Mouse (Mus musculus): ENCODE measurements at regions not wholly inside any gene's neighbourhood (a gene's known extent, or its start where the extent isn't known, plus 50 kb on each side); places are given as distances from the start of the nearest gene placed in this dataset.
"Not testable (repeated sequence)": the region's sequence is repeated elsewhere in the genome, so short reads cannot be mapped to it uniquely, and the experiment has no call there.

DNA sequence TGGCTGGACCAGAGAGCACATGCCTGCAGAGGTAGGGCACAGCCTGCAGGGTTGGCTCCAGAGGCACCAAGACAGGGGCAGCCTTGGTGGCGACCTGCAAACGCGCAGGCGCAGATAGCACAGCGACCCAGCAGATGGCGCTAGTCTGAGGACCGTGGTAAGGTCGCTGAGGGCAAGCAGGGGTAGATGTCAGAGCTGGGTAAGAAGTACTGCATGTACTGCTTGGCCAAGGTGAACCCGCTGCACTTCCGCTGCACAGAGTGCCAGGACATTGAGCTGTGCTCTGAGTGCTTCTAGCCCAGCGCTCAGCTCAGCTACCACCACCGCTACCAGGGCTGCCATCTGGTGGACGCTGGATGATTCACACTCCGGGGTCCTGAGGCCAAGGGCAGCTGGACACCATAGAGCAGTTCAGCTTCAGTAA, 68.3 kb downstream of the Hsp90b1 start:
- peak; percentile 94 for DNase-seq (ENCODE audit: low read depth, low spot score)

DNA sequence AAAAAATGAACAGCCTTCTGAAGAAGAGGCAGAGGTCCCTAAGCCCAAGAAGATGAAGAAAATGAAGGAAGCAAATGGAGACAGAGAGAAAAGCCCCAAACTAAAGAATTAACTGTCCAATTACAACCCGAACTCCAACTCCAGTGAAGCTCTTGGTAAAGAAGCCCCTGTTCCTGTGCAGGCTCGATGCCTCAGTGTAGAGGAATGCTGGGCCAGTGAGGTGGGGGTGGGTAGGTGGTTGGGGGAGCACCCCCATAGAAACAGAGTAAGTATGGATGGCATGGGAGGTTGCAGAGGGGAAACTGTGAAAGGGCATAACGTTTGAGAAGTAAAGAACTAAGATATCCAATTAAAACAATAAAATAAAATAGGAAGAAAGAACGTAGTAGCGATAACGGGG, 68.8 kb downstream of the Hsp90b1 start:
- not testable (repeated sequence) for DNase-seq (ENCODE audit: low read depth, low spot score)

DNA sequence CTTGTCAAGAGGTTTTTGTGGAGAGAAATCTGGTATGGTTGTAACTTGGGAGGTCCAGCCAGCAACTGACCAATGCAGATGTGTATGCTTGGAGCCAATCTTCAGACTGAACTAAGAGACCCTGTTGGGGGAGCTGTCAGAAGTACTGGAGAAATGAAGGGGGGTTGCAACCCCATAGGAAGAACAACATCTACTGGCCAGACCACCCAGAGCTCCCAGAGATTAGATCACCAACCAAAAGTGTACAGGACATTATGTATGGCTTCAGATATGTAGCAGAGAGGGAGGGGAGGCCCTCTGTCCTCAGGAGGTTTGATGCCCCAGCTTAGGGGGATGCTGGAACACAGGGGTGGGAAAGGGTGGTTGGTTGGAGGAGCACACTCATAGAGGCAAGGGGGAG, 78.6 kb downstream of the Hsp90b1 start:
- not testable (repeated sequence) for DNase-seq (ENCODE audit: low read depth, low spot score)

DNA sequence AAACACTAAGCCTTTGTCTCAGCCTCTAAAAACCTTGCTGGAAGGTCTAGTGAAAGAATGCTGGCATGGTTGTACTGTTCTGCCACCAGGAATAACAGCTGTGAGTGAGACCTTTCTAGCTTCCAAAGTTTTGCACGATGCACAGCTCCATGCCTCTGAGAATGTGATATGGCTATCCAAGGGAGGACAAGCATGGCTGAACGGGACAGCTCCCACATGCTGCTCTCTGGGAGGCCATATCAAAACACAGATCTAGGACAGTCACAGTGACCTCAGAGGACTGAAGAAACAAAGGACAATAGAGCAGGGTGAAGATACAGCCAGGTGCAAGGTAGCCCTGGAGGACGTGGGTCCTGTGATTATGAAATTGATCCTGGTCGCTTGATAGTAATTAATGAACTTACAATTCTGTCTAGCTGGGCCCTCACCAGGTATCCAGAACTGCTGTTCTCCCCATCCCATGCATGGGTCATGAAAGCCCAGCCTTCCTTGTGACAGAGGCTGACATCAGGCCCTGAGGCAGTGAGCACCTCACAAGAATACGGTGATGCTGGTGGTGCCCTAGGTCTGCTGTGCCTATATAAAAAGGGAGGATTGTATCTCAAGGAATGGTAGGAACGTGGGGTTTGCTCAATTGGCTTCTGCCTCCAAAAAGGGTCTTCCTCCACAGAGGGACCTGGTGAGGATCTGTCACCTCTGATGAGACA, 87.2 kb downstream of the Hsp90b1 start:
- not testable (repeated sequence) for DNase-seq (ENCODE audit: low read depth, low spot score)

DNA sequence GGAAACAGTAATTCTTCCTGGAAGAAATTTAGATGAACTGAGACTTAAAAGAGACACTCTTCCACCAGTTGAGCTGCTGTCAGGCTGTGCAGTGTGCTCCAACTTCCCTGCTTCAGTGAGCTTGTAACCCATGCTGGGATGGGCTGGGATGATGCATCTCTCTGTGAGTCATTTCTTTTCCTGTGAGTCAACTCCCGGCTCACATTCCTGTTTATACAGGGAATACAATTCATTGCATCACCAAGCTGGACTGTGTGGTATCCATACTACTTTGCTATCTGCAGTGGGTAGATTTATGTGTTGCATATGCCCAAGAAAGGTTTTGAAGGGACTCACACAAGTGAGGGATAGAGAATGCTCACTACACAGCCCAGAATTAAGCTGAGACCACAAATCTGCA, 93.0 kb downstream of the Hsp90b1 start:
- DNase-seq (ENCODE audit: low read depth, low spot score), result not testable (repeated sequence)

DNA sequence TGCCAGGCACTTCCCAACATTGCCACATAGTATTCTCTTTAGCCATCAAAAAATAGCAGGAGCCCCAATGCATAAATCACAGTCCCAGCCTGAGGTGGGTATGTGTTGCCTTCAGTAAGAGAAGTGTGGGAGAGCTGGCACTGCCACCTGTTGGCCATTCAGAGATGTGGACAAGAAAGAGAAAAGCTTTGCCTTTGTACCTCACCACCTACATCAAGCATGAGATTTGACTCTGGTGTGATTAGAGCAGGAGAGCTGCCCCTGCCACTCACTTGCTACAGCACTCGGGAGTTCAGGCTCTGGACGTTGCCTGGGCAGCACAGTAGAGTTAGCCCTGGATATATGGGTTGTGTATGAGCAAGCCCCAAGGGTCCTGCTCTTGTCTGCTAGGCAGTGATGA, 95.3 kb downstream of the Hsp90b1 start:
- not testable (repeated sequence) for DNase-seq (ENCODE audit: low read depth, low spot score)

DNA sequence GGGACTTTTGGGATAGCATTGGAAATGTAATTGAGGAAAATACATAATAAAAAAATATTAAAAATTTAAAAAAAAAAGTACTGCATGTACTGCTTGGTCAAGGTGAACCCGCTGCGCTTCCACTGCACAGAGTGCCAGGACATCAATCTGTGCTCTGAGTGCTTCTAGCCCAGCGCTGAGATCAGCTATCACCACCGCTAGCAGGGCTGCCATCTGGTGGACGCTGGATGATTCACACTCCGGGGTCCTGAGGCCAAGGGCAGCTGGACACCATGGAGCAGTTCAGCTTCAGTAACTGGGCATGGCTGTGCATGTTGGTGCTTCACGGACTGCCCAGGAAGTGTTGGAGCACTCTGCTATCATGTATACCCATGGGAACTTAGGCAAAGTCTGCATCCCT, 102.1 kb upstream of the Syn3 start:
- not testable (repeated sequence) for DNase-seq (ENCODE audit: low read depth, low spot score)

DNA sequence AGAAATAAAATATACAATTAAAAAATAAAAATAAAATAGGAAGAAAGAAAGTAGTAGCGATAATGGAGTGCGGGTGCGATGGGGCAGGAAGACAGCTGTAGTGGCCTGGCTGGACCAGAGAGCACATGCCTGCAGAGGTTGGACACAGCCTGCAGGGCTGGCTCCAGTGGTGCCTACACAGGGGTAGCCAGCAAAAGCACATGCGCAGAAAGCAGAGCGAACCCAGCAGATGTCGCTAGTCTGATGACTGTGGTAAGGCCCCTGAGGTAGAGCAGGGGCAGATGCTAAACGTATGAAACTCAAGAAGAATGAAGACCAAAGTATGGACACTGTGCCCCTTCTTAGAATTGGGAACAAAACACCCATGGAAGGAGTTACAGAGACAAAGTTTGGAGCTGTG, 101.3 kb upstream of the Syn3 start:
- not testable (repeated sequence) for DNase-seq (ENCODE audit: low read depth, low spot score)

DNA sequence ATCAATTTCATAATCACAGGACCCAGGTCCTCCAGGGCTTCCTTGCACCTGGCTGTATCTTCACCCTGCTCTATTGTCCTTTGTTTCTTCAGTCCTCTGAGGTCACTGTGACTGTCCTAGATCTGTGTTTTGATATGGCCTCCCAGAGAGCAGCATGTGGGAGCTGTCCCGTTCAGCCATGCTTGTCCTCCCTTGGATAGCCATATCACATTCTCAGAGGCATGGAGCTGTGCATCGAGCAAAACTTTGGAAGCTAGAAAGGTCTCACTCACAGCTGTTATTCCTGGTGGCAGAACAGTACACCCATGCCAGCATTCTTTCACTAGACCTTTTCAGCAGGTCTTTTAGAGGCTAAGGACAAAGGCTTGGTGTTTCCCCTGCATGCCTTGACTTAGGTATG, 91.5 kb upstream of the Syn3 start:
- not testable (repeated sequence) for DNase-seq (ENCODE audit: low read depth, low spot score)

DNA sequence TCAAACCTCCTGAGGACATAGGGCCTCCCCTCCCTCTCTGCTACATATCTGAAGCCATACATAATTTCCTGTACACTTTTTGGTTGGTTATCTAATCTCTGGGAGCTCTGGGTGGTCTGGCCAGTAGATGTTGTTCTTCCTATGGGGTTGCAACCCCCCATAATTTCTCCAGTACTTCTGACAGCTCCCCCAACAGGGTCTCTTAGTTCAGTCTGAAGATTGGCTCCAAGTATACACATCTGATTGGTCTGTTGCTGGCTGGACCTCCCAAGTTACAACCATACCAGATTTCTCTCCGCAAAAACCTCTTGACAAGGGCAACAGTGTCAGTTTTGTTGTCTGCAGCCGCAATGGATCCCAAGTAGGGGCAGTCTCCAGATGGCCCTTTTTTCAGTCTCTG, 68.2 kb upstream of the Syn3 start:
- not testable (repeated sequence) for DNase-seq (ENCODE audit: low read depth, low spot score)

DNA sequence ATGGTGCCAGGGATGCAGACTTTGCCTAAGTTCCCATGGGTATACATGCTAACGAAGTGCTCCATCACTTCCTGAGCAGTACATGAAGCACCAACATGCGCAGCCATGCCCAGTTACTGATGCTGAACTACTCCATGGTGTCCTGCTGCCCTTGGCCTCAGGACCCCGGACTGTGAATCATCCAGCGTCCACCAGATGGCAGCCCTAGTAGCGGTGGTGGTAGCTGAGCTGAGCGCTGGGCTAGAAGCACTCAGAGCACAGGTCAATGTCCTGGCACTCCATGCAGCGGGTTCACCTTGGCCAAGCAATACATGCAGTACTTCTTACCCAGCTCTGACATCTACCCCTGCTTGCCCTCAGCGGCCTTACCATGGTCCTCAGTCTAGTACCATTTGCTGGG, 57.1 kb upstream of the Syn3 start:
- peak; percentile 13 for DNase-seq (ENCODE audit: low read depth, low spot score)

Data from CD4-positive, CD25-positive, alpha-beta regulatory T cell, adult 2 months (primary cell).